Comparison of ENCODE assay signal across 12 mouse cellular contexts in genomic region chrX:38711442-38712258, GRCm38 (mm10).
DNase-seq lines count a peak whose midpoint lies in the region; ATAC-seq lines count a peak whose summit lies in the region.
"Had no signal": no experiment of that assay in that cellular context is flagged by ENCODE, and none has a peak within 500 bp of the region (broad histone marks: within the 10 kb centered on the region; RNA-seq: fewer than 3 reads in every experiment).

No protein-coding gene starts in this region.

- no peak overlapping the region for H3K27ac ChIP-seq in hindbrain, embryonic 16.5 days (ENCODE audit: low read depth, low read length)
- H3K27ac ChIP-seq: hindbrain, embryonic 14.5 days; macrophage had no signal

- 73% methylated on average over 5 of the region's 5 CpGs for WGBS in hindbrain, embryonic 16.5 days

- H3K36me3 ChIP-seq in hindbrain, embryonic 16.5 days (ENCODE audit: control insufficient read depth, insufficient read depth, low read length) = no peaks in the 10 kb centered on the region

- H3K4me2 ChIP-seq in hindbrain, embryonic 16.5 days (ENCODE audit: low read length) = no peak overlapping the region
- H3K4me2 ChIP-seq: hindbrain, embryonic 14.5 days had no signal

- no peak overlapping the region for H3K9ac ChIP-seq in hindbrain, embryonic 16.5 days (ENCODE audit: low read depth, low read length)
- H3K9ac ChIP-seq: hindbrain, embryonic 14.5 days had no signal

- peak; percentile 34 for DNase-seq in embryo, embryonic 10 days (ENCODE audit: low spot score)
- DNase-seq in embryo, embryonic 9.5 days (ENCODE audit: extremely low spot score) = no peak
- peak; percentile 2 for DNase-seq in urinary bladder, postnatal 14 days (ENCODE audit: low spot score)
- DNase-seq in urinary bladder, postnatal 25 days (ENCODE audit: low spot score) = no peak
- peak; percentile 33 to 53 for DNase-seq in heart, postnatal 10 days
- DNase-seq in layer of hippocampus, adult 9-11 months = no peak
- DNase-seq: B cell, adult 2 months; thymus, postnatal 36 days had no signal

- intact Hi-C loops in heart, postnatal 10 days (cut with DNase I) = no loop called here

- no peaks in the 10 kb centered on the region for H3K4me1 ChIP-seq in hindbrain, embryonic 16.5 days (ENCODE audit: control insufficient read depth, insufficient read depth, low read depth, low read length)

- no peaks in the 10 kb centered on the region for H3K27me3 ChIP-seq in hindbrain, embryonic 16.5 days (replicated peaks; ENCODE audit: control insufficient read depth, insufficient read depth, low read length)

- ATAC-seq in hindbrain, embryonic 16.5 days = no peak
- ATAC-seq in inflammation-experienced regulatory T-cells, adult 6 months = no peak

- no peaks in the 10 kb centered on the region for H3K9me3 ChIP-seq in hindbrain, embryonic 16.5 days (ENCODE audit: control insufficient read depth, low read length)

- no peak overlapping the region for H3K4me3 ChIP-seq in hindbrain, embryonic 16.5 days (ENCODE audit: low read length)

Comparison
In these comparisons a context has a peak if more than half of its experiments do, and no peak if none do; other contexts are left out.
1. DNase-seq: peak in embryo, embryonic 10 days (single experiment), urinary bladder, postnatal 14 days (single experiment) and heart, postnatal 10 days (2 of 2); none in embryo, embryonic 9.5 days (single experiment), urinary bladder, postnatal 25 days (single experiment) and layer of hippocampus, adult 9-11 months (single experiment).